Mouse (Mus musculus) lung, embryonic 15.5 days (tissue): ENCODE measurements around the gene Bud31. TPM values are rescaled to one million over a fixed set of nuclear protein-coding genes. Genes with fewer than 3 reads are reported as not detected.
"Not testable (repeated sequence)": the region's sequence is repeated elsewhere in the genome, so short reads cannot be mapped to it uniquely, and the experiment has no call there.

ENCODE experiments used
- ATAC-seq: fragments of 200-750 bp; cut with Nextera tagmentation; 2 replicates; pipeline ENCODE4 v1.8.0; 2017; ENCODE audit warnings: moderate number of reproducible peaks, borderline replicate concordance; ENCODE audit not compliant: low FRiP score, low TSS enrichment; ENCODE audit errors: extremely low read depth
- H3K27ac ChIP-seq: fragments of 300-500 bp; sonication (generic); 2 replicates; pipeline ENCODE4 v1.5.1; 2015; ENCODE audit warnings: moderate library complexity, mild to moderate bottlenecking, inconsistent platforms
- H3K27me3 ChIP-seq: fragments of 300-500 bp; sonication (generic); 2 replicates; pipeline ENCODE4 v1.6.1; 2015; ENCODE audit warnings: inconsistent platforms
- H3K36me3 ChIP-seq: fragments of 300-500 bp; sonication (generic); 2 replicates; pipeline ENCODE4 v1.6.1; 2015; ENCODE audit warnings: inconsistent platforms
- H3K4me1 ChIP-seq: fragments of 300-500 bp; sonication (generic); 2 replicates; pipeline ENCODE4 v1.6.1; 2015; ENCODE audit warnings: inconsistent platforms
- H3K4me2 ChIP-seq: fragments of 300-500 bp; sonication (generic); 2 replicates; pipeline ENCODE4 v1.6.1; 2015; ENCODE audit warnings: inconsistent platforms, mild to moderate bottlenecking, moderate library complexity
- H3K4me3 ChIP-seq: fragments of 300-500 bp; sonication (generic); 2 replicates; pipeline ENCODE4 v1.5.1; 2015; ENCODE audit warnings: mild to moderate bottlenecking, inconsistent platforms
- H3K9ac ChIP-seq: fragments of 300-500 bp; sonication (generic); 2 replicates; pipeline ENCODE4 v1.6.1; 2015; ENCODE audit warnings: inconsistent platforms
- H3K9me3 ChIP-seq: fragments of 300-500 bp; sonication (generic); 2 replicates; pipeline ENCODE4 v1.6.1; 2016; ENCODE audit warnings: inconsistent platforms
- WGBS: fragments of 180-500 bp; shearing (Covaris S2); methylation state at CpG from one replicate; pipeline ENCODE4 v1.1.7; 2015; 5-methylcytosine and 5-hydroxymethylcytosine counted together
- polyA plus RNA-seq: library from polyadenylated mRNA; unstranded; fragments of >200 nt; fragmentation: Nextera tagmentation; extraction: Ambion mirVana; gene quantifications from 2 replicates; pipeline ENCODE4 v1.2.1, GENCODE M21; 2015

Bud31 gene
- polyA plus RNA-seq, 1 experiment from 2014 or later, result 187 TPM

DNA sequence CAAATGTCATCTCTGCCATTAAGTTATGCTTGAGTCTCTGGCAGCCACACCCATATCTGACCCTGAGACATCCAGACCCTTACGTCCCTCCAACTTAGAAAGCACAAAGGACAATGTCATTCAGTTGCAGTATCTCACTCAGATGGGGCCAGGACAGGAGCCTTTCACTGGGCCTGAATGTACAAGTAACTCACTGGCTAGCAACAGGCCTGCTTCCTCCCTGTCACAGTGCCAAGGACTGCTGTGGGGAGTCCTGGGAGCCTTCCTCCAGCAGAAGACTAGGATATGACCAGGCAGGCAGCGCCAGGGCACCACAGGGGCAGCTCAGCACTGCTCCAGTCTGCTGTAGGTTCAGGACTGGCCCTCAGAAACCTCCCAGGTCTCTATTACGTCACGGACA is 11.0 kb upstream of the Bud31 start:
- no peaks in the 10 kb centered on the region for H3K4me1 ChIP-seq
- no peak overlapping the region for H3K9ac ChIP-seq
- ATAC-seq, result no peak
- 92% methylated on average over 4 of the region's 4 CpGs for WGBS
- no peak overlapping the region for H3K4me3 ChIP-seq
- no peak overlapping the region for H3K4me2 ChIP-seq
- H3K36me3 ChIP-seq, result peaks cover 96% of the 10 kb centered on the region
- no peak overlapping the region for H3K27ac ChIP-seq
- H3K27me3 ChIP-seq, result no peaks in the 10 kb centered on the region
- no peaks in the 10 kb centered on the region for H3K9me3 ChIP-seq

DNA sequence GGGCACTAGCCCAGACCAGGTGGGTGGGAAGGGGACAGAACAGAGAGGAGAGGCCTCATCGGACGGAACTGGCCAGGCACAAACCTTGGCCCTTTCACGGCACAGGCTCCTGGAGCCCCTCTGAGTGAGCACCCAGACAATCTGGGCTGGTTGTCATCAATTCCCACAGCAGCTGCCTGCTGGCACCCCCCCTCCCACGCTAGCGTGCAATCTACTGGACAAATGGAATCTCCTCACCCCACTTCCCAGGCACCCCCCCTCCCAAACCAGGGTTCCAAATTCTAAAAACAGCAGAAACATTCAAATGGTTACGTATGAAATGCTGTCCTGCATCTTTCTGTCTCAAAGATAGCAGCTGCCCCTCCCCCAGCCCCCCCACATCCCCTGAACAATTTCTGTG is 10.4 kb upstream of the Bud31 start:
- H3K4me3 ChIP-seq, H3K9me3 ChIP-seq, H3K4me2 ChIP-seq, H3K4me1 ChIP-seq, H3K9ac ChIP-seq, H3K27me3 ChIP-seq, H3K27ac ChIP-seq, ATAC-seq: not testable (repeated sequence)
- H3K36me3 ChIP-seq, result peaks cover 96% of the 10 kb centered on the region
- WGBS, result 87% methylated on average over 6 of the region's 6 CpGs

DNA sequence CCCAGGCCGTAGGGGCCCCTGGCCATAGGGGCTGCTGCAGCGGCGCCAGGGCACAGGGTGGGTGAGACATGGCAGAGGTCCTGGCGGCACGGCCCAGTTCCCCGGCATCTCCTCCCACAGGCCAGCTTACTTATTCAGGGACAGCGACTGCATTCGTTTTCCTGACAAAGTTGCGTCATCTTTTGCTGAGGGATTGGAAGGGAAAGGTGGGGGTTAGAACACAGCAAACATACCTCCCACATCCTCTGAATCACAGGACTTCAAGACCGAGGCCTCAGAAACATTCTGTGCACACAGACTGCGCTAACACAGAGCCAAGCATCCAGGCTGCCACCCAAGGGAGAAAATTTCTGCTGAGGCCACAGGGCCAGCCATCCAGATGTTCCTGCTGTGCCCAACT is 10.0 kb upstream of the Bud31 start:
- no peak for ATAC-seq
- Histone ChIP-seq H3K27ac (no peak overlapping the region), H3K4me3 (no peak overlapping the region), H3K36me3 (peaks cover 96% of the 10 kb centered on the region), H3K4me2 (no peak overlapping the region), H3K9me3 (no peaks in the 10 kb centered on the region), H3K27me3 (no peaks in the 10 kb centered on the region), H3K4me1 (no peaks in the 10 kb centered on the region), H3K9ac (no peak overlapping the region)
- WGBS, result 78% methylated on average over 11 of the region's 11 CpGs

- Histone ChIP-seq H3K4me1 (no peaks in the 10 kb centered on the region), H3K4me3 (no peak overlapping the region), H3K27ac (no peak overlapping the region), H3K4me2 (no peak overlapping the region), H3K9ac (no peak overlapping the region), H3K27me3 (no peaks in the 10 kb centered on the region), H3K9me3 (no peaks in the 10 kb centered on the region), H3K36me3 (peaks cover 93% of the 10 kb centered on the region)
- ATAC-seq, result no peak
- WGBS, result 89% methylated on average over 3 of the region's 3 CpGs
Observed at GRCm38 (mm10) chr5:145130995-145131394, 9.2 kb upstream of the Bud31 start.

DNA sequence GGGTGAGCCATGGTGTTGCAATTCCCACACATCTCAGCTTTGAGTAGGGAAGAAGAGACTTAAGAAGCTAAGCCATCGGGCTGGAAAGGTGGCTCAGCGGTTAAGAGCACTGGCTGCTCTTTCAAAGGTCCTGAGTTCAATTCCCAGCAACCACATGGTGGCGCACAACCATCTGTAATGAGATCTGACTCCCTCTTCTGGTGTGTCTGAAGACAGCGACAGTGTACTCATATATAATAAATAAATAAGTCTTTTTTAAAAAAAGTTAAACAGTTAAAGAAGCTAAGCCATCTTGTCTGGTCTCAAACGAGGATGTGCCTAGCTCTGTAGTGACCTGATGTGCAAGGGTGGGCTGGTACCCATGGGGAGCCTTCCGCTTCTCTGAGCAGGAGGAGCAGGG is 6.9 kb upstream of the Bud31 start:
- H3K27me3 ChIP-seq, H3K9me3 ChIP-seq, H3K4me1 ChIP-seq, H3K27ac ChIP-seq, H3K4me2 ChIP-seq, H3K4me3 ChIP-seq, H3K9ac ChIP-seq, ATAC-seq: not testable (repeated sequence)
- peaks cover 80% of the 10 kb centered on the region for H3K36me3 ChIP-seq
- 80% methylated on average over 6 of the region's 6 CpGs for WGBS

- 13% methylated on average over 6 of the region's 6 CpGs for WGBS
- H3K36me3 ChIP-seq, result peaks cover 53% of the 10 kb centered on the region
- H3K27ac ChIP-seq, result no peak overlapping the region
Observed at GRCm38 (mm10) chr5:145138836-145139235, 1.3 kb upstream of the Bud31 start.

DNA sequence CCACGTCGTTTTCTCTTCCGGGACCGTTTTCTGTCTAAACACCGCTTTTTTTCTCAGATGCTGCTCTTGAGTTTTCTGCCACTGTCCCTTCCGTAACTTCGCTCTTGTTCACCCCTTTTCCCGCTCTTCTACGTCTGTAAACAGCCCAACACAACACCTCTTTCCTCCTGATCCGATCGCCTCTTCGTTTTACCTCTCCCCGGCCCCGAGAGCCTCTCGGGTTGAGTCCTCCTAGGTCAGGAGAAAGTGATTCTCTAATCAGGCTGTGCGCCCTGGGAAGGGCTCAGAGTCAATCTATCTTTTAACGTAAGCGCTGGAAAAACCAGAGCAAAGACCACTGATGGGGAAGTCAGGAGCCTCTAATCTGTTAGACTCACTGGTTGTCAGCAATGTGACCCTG is 449 bp downstream of the Bud31 start:
- peak overlapping the region; percentile 77 for H3K27ac ChIP-seq
- peak overlapping the region; percentile 70 for H3K4me2 ChIP-seq
- no peak for ATAC-seq
- H3K9me3 ChIP-seq, result no peaks in the 10 kb centered on the region
- under 1% methylated on average over 18 of the region's 18 CpGs for WGBS
- peak overlapping the region; percentile 86 for H3K9ac ChIP-seq
- H3K4me1 ChIP-seq, result peaks cover 22% of the 10 kb centered on the region
- no peaks in the 10 kb centered on the region for H3K27me3 ChIP-seq
- H3K4me3 ChIP-seq, result peak overlapping the region; percentile 81
- peaks cover 56% of the 10 kb centered on the region for H3K36me3 ChIP-seq

More at GRCm38 (mm10) chr5:145138836-145139235, 1.3 kb upstream of the Bud31 start:
- no peak for ATAC-seq
- H3K4me1 ChIP-seq, result peaks cover 22% of the 10 kb centered on the region
- no peaks in the 10 kb centered on the region for H3K27me3 ChIP-seq
- peak overlapping the region; percentile 86 for H3K9ac ChIP-seq
- no peaks in the 10 kb centered on the region for H3K9me3 ChIP-seq
- peak overlapping the region; percentile 81 for H3K4me3 ChIP-seq
- peak overlapping the region; percentile 70 for H3K4me2 ChIP-seq

GRCm38 (mm10) chr5:145147748-145148147 is 7.6 kb downstream of the Bud31 start:
- 92% methylated on average over 5 of the region's 5 CpGs for WGBS
- H3K36me3 ChIP-seq, result peaks cover 97% of the 10 kb centered on the region
- H3K4me2 ChIP-seq, result no peak overlapping the region
- H3K27ac ChIP-seq, result no peak overlapping the region
- H3K4me1 ChIP-seq, result no peaks in the 10 kb centered on the region
- no peaks in the 10 kb centered on the region for H3K27me3 ChIP-seq
- H3K9ac ChIP-seq, result no peak overlapping the region
- no peaks in the 10 kb centered on the region for H3K9me3 ChIP-seq
- ATAC-seq, result no peak
- H3K4me3 ChIP-seq, result no peak overlapping the region

GRCm38 (mm10) chr5:145149294-145149693 is 9.1 kb downstream of the Bud31 start:
- Histone ChIP-seq H3K4me2 (no peak overlapping the region), H3K9ac (no peak overlapping the region), H3K36me3 (peaks cover 92% of the 10 kb centered on the region), H3K4me3 (no peak overlapping the region), H3K4me1 (no peaks in the 10 kb centered on the region), H3K27ac (no peak overlapping the region), H3K27me3 (no peaks in the 10 kb centered on the region), H3K9me3 (no peaks in the 10 kb centered on the region)
- no peak for ATAC-seq
- 83% methylated on average over 6 of the region's 6 CpGs for WGBS

DNA sequence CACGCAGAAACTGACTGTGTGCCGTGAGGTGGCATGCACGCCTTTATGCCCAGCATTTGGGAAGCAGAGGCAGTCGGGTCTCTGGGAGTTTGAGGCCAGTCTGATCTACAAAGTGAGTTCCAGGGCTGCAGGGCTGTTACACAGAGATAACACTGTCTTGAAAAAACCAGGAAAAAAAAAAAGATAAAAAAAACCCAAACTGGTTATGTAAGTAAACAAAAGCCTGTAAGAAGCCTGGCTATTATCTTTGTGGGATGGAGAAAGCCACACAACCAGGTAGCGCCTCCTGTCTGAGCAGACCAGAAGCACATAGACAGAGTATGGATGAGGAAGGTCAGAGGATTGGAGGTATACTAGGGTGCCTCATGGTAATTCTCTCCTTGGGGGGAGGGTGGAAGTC is 12.5 kb downstream of the Bud31 start:
- H3K9ac ChIP-seq, result no peak overlapping the region
- H3K4me1 ChIP-seq, result no peaks in the 10 kb centered on the region
- WGBS, result 87% methylated on average over 5 of the region's 5 CpGs
- no peak overlapping the region for H3K4me2 ChIP-seq
- no peak for ATAC-seq
- H3K27ac ChIP-seq, result no peak overlapping the region
- H3K4me3 ChIP-seq, result no peak overlapping the region
- no peaks in the 10 kb centered on the region for H3K27me3 ChIP-seq
- H3K36me3 ChIP-seq, result peaks cover 77% of the 10 kb centered on the region
- H3K9me3 ChIP-seq, result no peaks in the 10 kb centered on the region

GRCm38 (mm10) chr5:145161361-145161760 is 21.2 kb downstream of the Bud31 start:
- H3K9ac ChIP-seq, result no peak overlapping the region
- H3K9me3 ChIP-seq, result no peaks in the 10 kb centered on the region
- H3K27ac ChIP-seq, result no peak overlapping the region
- H3K4me3 ChIP-seq, result no peak overlapping the region
- no peaks in the 10 kb centered on the region for H3K27me3 ChIP-seq
- 94% methylated on average over 14 of the region's 14 CpGs for WGBS
- peaks cover 40% of the 10 kb centered on the region for H3K36me3 ChIP-seq
- peaks cover 14% of the 10 kb centered on the region for H3K4me1 ChIP-seq
- H3K4me2 ChIP-seq, result no peak overlapping the region
- ATAC-seq, result no peak

DNA sequence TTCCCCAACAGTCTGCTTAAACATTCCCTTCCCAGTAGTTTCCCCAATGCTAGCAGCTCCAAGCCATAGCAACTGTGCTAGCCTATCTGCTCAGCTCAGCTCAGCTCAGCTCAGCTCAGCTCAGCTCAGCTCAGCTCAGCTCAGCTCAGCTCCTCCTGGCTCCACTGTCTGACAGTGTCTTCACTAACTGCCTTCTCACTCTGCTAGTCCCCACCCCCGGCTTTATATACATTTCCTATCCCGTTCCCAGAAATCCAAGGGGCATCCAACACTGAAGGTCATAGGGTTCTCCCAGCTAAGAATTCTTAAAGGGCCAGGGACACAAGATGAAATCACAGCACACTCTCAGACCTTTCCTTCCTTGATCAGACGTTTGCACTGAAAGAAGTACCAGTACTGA is 24.5 kb downstream of the Bud31 start:
- Histone ChIP-seq H3K36me3 (peaks cover 16% of the 10 kb centered on the region), H3K9ac (no peak overlapping the region), H3K4me1 (peaks cover 27% of the 10 kb centered on the region), H3K27ac (no peak overlapping the region), H3K27me3 (no peaks in the 10 kb centered on the region), H3K9me3 (no peaks in the 10 kb centered on the region), H3K4me2 (no peak overlapping the region), H3K4me3 (no peak overlapping the region)
- ATAC-seq, result no peak
- 40% methylated on average over 3 of the region's 3 CpGs for WGBS

DNA sequence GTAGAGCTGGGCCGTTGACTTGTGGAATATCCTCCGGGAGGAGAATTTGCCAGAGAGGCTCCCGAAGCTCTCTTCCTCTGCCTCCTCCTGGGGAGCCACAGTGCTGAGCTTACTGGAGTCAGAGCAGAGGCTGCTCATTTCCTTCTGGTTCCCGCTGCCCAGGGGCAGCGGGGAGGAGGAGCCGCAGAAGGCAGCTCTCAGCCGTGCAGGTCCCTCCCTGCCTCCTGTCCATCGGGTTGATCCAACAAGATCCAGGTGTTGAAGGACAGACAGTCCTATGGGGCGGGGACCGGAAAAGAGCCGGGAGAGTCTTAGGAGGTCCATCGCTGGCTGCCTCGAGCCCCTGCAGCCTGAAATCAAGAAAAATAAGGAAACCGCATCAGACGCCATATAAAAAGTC is 25.0 kb downstream of the Bud31 start:
- no peak overlapping the region for H3K9ac ChIP-seq
- 85% methylated on average over 15 of the region's 15 CpGs for WGBS
- no peak for ATAC-seq
- no peak overlapping the region for H3K27ac ChIP-seq
- H3K4me3 ChIP-seq, result no peak overlapping the region
- peaks cover 16% of the 10 kb centered on the region for H3K36me3 ChIP-seq
- no peak overlapping the region for H3K4me2 ChIP-seq
- H3K4me1 ChIP-seq, result peaks cover 27% of the 10 kb centered on the region
- H3K27me3 ChIP-seq, result no peaks in the 10 kb centered on the region
- H3K9me3 ChIP-seq, result no peaks in the 10 kb centered on the region
